Mouse (Mus musculus): ENCODE data around the gene Serpinb5.
"Not testable (repeated sequence)": the region's sequence is repeated elsewhere in the genome, so short reads cannot be mapped to it uniquely, and the experiment has no call there.

Gene Serpinb5

GRCm38 (mm10) chr1:106860847-106861246 lies at the start of gene Serpinb5:
Gene Serpinb5, plus strand, starts transcription at chr1:106861173.
- no peak for DNase-seq (ENCODE audit: low read depth in 1 of 2, low spot score in 2 of 2)

GRCm38 (mm10) chr1:106814864-106815263 lies 46.1 kb upstream of the Serpinb5 start:
- DNase-seq (ENCODE audit: low read depth in 1 of 2, low spot score in 2 of 2), result no peak

GRCm38 (mm10) chr1:106815265-106815664 lies 45.7 kb upstream of the Serpinb5 start:
- peak; percentile 23 to 24 for DNase-seq (ENCODE audit: low read depth in 1 of 2, low spot score in 2 of 2)

GRCm38 (mm10) chr1:106816766-106817165 lies 44.2 kb upstream of the Serpinb5 start:
- no peak for DNase-seq (ENCODE audit: low read depth in 1 of 2, low spot score in 2 of 2)

- no peak for DNase-seq (ENCODE audit: low read depth in 1 of 2, low spot score in 2 of 2)
These were observed 42.6 kb upstream of the Serpinb5 start for GRCm38 (mm10) chr1:106818323-106818722.

- no peak for DNase-seq (ENCODE audit: low read depth in 1 of 2, low spot score in 2 of 2)
These were observed 38.7 kb upstream of the Serpinb5 start for GRCm38 (mm10) chr1:106822297-106822696.

GRCm38 (mm10) chr1:106828784-106829183 lies 32.2 kb upstream of the Serpinb5 start:
- DNase-seq (ENCODE audit: low read depth in 1 of 2, low spot score in 2 of 2), result no peak

GRCm38 (mm10) chr1:106865543-106865942 lies 4.6 kb downstream of the Serpinb5 start:
- no peak for DNase-seq (ENCODE audit: low read depth in 1 of 2, low spot score in 2 of 2)

- no peak for DNase-seq (ENCODE audit: low read depth in 1 of 2, low spot score in 2 of 2)
These were observed 5.1 kb downstream of the Serpinb5 start for GRCm38 (mm10) chr1:106866029-106866428.

- no peak for DNase-seq (ENCODE audit: low read depth in 1 of 2, low spot score in 2 of 2)
These were observed 5.8 kb downstream of the Serpinb5 start for GRCm38 (mm10) chr1:106866768-106867167.

GRCm38 (mm10) chr1:106869986-106870385 lies 9.0 kb downstream of the Serpinb5 start:
- no peak for DNase-seq (ENCODE audit: low read depth in 1 of 2, low spot score in 2 of 2)

- no peak for DNase-seq (ENCODE audit: low read depth in 1 of 2, low spot score in 2 of 2)
These were observed 14.4 kb downstream of the Serpinb5 start for GRCm38 (mm10) chr1:106875193-106875886.

- no peak for DNase-seq (ENCODE audit: low read depth in 1 of 2, low spot score in 2 of 2)
These were observed 15.2 kb downstream of the Serpinb5 start for GRCm38 (mm10) chr1:106876147-106876546.

GRCm38 (mm10) chr1:106882723-106883122 lies 21.8 kb downstream of the Serpinb5 start:
- no peak for DNase-seq (ENCODE audit: low read depth in 1 of 2, low spot score in 2 of 2)

GRCm38 (mm10) chr1:106883369-106883768 lies 22.4 kb downstream of the Serpinb5 start:
- no peak for DNase-seq (ENCODE audit: low read depth in 1 of 2, low spot score in 2 of 2)

- DNase-seq (ENCODE audit: low read depth in 1 of 2, low spot score in 2 of 2), result no peak
These were observed 22.8 kb downstream of the Serpinb5 start for GRCm38 (mm10) chr1:106883812-106884211.

GRCm38 (mm10) chr1:106895142-106895541 lies 34.2 kb downstream of the Serpinb5 start:
- DNase-seq (ENCODE audit: low read depth in 1 of 2, low spot score in 2 of 2), result not testable (repeated sequence)

GRCm38 (mm10) chr1:106901406-106901805 lies 40.4 kb downstream of the Serpinb5 start:
- DNase-seq (ENCODE audit: low read depth in 1 of 2, low spot score in 2 of 2), result peak; percentile 3 to 6

- DNase-seq (ENCODE audit: low read depth in 1 of 2, low spot score in 2 of 2), result peak; percentile 28 to 30
These were observed 71.0 kb downstream of the Serpinb5 start for GRCm38 (mm10) chr1:106931954-106932353.
